Mouse (Mus musculus) layer of hippocampus, adult 2 months (tissue): ENCODE measurements around the gene Relch. TPM values are rescaled to one million over a fixed set of nuclear protein-coding genes. Genes with fewer than 3 reads are reported as not detected.
A peak's percentile ranks its signal among the peaks of the same experiment; 100 is the strongest.
"Not testable (repeated sequence)": the region's sequence is repeated elsewhere in the genome, so short reads cannot be mapped to it uniquely, and the experiment has no call there.

Source experiments
- DNase-seq, 2 experiments: peaks; one replicate each; pipeline ENCODE4 v3.0.0; 2022; ENCODE audit warnings: low spot score in 2 of 2
- H3K27ac ChIP-seq: fragments of 200-600 bp; 2 replicates; pipeline ENCODE4 v1.8.1; 2022
- H3K4me3 ChIP-seq: fragments of 200-600 bp; 2 replicates; pipeline ENCODE4 v1.8.1; 2022; ENCODE audit warnings: mild to moderate bottlenecking
- CTCF ChIP-seq: fragments of 200-600 bp; conservative IDR thresholded peaks from 2 replicates; pipeline ENCODE4 v1.8.1; 2022; ENCODE audit warnings: antibody characterized with exemption, mild to moderate bottlenecking, moderate library complexity
- total RNA-seq, 2 experiments: library from RNA; stranded (reverse); gene quantifications; 2 replicates each; pipeline ENCODE4 v1.2.3; 2021

Gene Relch
- total RNA-seq, 2 experiments from 2014 or later, result 98.7 to 99.3 TPM

DNA sequence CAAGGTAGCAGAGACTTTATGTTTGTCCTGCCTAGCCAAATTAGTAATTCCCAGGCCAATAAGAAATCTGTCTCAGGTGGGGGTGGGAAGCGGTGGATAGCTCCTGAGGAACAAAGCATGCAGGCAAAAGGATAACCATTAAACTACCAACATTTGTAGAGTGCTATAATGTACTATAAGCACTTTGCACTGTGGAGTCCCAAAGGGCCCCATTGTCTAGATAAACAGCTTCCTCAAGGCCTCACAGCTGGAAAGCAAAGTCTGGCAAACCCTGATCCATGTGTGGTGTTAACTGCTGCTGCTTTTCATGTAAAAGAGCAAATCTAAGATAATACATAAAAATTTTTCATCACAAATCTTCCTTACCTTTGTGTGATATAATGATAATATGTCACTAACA, 89.3 kb downstream of the Relch start:
- H3K4me3 ChIP-seq, result no peak overlapping the region
- no peak for TF ChIP-seq CTCF
- no peak overlapping the region for H3K27ac ChIP-seq
- DNase-seq, result no peak

DNA sequence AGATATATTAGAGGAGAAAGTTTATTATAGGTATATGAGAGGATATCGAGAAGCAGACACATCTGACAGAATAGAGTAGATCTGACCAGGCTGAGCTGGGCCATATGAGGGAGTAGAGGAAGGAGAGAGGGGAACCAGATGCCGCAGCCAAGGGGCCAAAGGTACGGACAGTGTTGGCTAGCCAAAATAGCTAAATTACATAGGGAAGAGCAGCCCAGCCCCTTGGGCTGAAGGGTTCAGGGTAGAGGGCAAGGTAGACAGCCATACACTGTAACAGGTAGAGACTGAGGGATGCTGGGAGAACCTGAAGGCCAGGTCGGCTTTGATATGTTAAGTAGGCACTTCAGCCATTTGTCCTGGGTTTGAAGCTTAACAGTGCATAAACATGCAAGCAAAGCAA, 95.1 kb downstream of the Relch start:
- Histone ChIP-seq H3K27ac (no peak overlapping the region), H3K4me3 (no peak overlapping the region)
- TF ChIP-seq CTCF, result no peak
- DNase-seq, result no peak

DNA sequence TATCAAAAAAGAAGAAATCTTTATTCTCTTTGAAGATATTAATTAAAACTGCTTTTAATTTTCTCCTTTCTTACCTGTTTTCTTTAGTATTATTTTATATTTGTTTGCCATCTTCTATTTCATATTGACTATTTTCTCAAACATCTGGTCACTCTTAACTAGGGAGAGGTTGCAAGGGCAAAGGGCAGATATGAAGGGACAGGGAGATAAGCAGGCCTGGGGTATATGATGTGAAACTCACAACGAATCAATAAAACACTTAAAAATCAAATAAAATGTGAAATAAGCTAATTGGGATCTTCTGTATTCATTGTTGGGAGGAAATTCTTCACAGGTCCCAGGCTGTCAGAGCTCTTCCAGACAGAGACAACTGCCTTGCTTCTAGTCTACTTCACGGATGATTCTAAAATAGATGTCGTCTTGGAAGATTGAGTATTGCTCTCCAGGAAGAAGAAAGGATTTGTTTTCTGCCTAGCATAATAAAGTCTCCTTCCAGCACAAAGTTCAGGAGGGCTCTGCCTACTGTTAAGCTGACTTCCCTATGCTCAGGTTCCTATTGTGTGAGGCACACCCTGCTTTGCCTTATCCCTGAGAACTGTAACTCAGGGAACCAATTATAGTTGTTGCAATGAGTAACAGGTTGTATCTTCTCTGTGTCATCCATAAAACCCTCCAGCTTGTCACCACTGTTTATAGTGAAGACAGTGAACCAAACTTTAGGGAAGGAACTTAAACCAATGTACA, 95.9 kb downstream of the Relch start:
- TF ChIP-seq CTCF, result no peak
- DNase-seq, result no peak
- H3K27ac ChIP-seq, result no peak overlapping the region
- H3K4me3 ChIP-seq, result no peak overlapping the region

DNA sequence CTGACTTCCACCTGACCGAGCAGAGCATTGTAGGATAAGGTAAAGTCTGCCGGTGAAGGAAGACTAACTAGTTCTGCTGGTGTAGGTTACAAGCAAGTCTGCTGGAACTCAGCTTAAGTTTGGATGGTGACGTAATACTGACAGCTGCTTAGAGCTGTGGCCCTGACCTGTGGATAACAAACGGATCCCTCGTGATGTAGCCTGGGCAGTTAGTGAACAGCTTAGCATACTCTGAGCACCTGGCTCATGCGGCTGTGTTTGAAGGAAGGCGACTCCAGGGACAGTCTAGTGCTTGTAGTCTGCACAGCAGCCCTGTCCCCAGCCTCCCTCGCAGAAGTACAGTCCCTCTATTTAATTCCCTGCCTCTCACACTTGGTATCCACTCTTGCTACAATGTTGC, 101.9 kb downstream of the Relch start:
- no peak overlapping the region for H3K4me3 ChIP-seq
- no peak for DNase-seq
- TF ChIP-seq CTCF, result no peak
- no peak overlapping the region for H3K27ac ChIP-seq

DNA sequence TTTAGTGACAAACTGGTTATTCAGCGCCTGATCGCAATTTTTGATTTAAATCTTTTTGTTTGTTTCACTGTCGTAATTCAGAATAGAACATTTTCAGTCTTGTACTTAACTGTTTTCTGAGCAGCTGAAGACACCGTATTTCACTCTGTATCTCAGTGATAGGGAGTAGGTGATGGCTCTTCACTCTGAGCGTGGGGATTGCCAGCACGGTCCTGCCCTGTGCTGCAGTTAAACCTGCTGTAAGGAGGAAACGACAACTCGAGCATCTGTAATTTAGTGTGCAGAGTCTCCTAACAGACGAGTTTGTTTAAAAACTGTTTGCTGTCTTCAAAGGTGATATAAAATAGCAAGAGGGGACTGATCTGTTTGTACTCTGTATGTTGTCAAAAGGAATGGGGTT, 102.4 kb downstream of the Relch start:
- not testable (repeated sequence) for H3K4me3 ChIP-seq, H3K27ac ChIP-seq, DNase-seq

DNA sequence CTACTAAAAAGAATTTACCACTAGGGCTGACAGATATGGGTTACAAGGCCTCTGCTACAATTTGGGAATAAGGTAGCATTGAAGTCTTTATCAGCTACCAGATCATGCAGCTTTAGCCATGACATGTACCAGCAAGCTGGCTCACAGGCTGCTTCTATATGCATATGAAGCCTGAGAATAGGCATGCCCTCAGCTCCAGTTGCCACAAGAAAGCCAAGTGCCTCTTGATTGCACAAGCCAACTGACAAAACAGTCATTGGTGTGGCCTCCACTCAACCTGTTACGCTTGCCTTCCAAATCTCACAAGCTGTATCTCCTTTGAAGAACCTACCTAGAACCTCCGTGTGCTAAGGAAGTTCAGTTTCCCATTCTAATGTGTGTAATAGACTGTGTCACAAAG, 104.7 kb downstream of the Relch start:
- Histone ChIP-seq H3K4me3 (no peak overlapping the region), H3K27ac (no peak overlapping the region)
- TF ChIP-seq CTCF, result no peak
- DNase-seq, result no peak

DNA sequence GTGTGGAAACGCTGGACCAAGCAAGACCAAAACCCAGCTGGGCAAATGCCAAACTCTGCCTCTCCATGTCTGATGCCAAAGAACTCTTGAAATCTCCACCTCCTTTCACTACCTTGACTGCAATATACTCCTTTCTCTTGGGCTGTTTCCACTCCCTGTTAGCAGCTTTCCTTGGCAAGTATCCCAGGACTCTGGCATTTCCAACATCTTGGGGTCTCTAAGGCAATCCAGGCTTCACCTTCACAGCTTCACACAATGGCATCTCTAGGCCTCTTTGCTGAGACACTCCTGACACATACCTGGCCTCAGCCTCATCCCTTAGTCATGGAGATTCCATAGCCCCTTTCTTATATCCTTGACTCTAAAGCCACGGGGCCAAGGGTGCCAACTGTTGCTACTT, 107.0 kb downstream of the Relch start:
- no peak for DNase-seq
- Histone ChIP-seq H3K27ac (no peak overlapping the region), H3K4me3 (no peak overlapping the region)
- TF ChIP-seq CTCF, result no peak

DNA sequence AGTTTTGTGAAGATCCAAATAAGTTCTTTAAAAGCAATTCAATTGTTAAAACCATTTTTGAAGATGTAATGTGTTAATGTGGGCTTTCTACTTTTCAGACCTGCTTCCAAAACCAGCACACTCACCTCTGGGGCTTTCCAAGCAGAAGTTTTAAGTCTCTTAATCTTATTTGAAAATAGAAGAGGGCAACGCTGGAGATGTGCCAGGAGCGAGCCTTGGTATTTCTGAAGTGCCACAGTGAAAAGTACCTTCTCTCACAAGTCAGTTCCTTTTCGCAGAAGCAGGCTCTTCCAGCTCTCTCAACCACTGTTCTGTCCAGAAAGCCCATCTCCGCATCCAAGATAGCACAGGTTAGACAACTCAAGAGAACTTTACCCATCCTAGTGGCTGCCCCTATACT, 112.8 kb downstream of the Relch start:
- no peak for DNase-seq
- TF ChIP-seq CTCF, result no peak
- Histone ChIP-seq H3K4me3 (no peak overlapping the region), H3K27ac (no peak overlapping the region)

DNA sequence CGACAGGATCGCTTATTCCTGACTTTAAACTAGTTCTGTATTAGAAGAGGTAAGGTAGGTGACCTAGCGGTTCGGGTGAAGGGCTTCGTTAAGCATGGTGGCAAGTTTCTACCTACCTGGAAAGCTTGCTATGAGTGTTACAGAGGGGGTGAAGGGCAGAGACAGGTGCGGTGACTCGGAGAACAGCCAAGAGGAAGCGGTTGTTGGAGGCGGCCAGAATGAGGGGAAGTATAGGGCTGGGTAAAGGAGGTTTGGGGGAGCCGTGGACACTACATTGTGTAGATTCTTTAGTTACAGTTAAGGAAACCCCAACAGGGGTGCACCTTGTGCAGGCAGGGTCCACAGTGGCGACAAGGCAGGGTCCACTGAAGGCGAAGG, 116.4 kb downstream of the Relch start:
- no peak overlapping the region for H3K27ac ChIP-seq
- no peak for DNase-seq
- H3K4me3 ChIP-seq, result peak overlapping the region; percentile 64
- TF ChIP-seq CTCF, result no peak

DNA sequence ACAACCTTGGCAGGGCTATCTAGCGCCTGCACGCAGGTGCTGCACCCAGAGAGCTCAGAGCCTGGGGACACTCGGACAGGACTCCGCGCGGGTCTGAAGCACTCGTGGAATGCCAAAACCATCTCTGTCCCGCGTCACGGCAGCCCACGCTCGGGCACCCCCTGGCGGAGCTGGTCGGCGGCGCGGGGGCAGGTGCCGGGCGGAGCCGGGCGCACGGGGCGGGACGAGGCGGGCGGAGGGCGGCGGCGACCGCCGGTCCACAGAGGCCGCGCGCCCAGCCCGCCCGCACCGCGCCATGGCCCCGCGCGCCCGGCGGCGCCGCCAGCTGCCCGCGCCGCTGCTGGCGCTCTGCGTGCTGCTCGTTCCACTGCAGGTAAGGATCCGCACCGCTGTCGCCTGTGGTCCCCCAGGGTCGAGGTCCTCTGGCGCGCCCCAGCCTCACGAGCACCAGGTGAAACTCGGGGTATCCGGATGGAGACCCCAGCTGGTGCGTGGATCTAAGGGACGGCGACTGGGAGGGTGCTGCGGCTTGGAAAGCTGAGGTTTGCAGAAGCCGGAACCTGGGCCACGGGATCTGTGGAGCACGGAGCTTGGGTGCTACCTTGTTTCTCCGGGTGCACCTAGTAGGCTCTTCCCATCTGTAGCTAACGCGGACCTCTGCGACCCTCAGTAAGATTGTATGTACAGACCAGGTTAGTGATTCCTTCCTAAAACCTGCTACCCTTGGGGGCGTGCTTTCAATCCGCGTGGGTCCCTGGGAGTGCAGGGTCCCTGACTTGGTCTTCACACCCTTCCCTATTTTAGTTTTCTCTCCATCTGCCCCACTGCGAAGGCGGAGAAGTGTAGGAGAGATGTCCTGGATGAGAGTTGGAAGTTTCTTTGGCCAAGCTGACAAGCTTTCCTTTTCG, 117.0 kb downstream of the Relch start, which contains the start of gene Tnfrsf11a:
Gene Tnfrsf11a (plus strand): TSS at position 262 of the 908 bp plus-strand sequence.
- H3K27ac ChIP-seq, result peak within 1 kb of the TSS; percentile 59; the same call in 1 of the 2 replicates
- DNase-seq, result peak; percentile 32 to 54
- peak; percentile 68 for TF ChIP-seq CTCF
- H3K4me3 ChIP-seq, result peak within 1 kb of the TSS; percentile 64

DNA sequence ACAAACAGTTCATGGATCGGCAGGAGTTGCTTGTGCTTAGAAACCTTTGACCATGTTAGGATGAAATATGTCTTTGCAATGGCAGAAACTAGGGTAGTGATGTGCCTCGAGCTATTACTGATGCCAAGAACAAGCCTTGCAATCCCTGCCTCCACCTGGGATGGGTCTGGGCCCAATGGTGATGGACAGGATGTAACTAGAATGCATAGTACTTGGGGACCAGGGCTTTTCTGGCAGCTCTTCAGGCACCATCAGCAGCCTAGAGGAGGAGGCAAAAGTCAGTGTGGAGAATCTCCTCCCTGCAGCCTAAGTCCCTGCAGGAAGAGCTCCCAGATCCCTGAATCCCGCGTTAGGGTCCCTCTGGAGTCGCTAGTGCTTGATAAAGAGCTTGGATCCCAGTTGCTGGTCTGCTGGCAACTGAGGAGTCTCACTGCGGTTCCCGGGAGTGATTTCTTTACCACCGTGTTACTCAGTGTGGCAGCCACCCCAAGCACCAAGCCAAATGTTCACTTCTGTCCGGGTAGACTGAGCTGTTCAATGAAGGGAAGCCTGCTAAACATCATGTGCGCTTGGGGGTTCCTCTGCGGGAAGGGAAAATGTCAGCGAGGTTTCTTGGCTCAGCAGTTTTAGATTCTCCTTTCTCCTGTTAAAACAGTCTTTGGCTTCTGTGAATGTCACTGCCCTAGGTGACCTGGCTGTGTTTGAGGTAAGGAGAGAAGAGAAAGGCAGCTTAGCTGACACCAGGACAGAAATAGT, 117.9 kb downstream of the Relch start:
- no peak for DNase-seq
- no peak for TF ChIP-seq CTCF
- Histone ChIP-seq H3K4me3 (peak overlapping the region; percentile 64), H3K27ac (no peak overlapping the region)

DNA sequence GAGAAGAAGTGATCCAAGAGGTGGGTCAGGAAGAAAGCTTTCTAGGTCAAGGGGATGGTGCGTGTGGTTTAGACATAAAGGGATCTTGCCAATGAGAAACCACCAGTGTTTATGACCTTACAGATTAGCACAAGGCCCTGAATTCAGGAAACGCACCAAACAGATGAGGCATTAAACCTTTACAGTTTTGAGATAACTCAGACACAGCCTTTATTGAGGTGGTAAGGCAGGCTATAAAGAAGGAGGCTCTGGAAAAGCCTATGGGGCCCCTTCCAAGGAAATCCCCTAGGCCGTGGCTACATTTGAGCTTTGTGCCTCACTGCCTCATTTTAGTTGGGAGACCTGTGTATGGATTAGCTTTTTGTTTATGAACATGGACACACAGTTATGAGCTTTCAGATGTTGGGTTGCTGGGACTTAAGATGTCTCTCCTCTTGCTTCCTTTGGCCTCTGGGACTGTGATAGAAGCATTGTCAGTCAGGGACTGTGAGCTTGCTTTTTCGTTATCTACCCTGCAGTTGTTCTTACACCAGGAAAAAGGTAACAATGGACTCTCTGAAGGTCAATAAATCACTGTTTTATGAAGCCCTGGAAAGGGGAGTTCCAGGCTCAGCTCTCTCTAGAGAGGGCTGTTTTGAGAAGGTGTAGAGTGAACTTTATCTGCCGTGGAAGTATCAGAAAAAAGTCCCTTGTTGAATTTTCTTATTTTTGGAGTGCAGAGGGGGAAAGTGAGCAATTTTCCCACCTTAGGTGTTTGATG, 120.8 kb downstream of the Relch start:
- Histone ChIP-seq H3K4me3 (no peak overlapping the region), H3K27ac (peak overlapping the region; percentile 48)
- DNase-seq, result no peak
- no peak for TF ChIP-seq CTCF
